Mouse (Mus musculus) liver, adult 2 months (tissue): Measurements from ENCODE around the gene Tmie.

Experiments
- CTCF ChIP-seq: fragments of 200-500 bp; IDR thresholded peaks from 2 replicates; pipeline ENCODE4 v1.5.1; 2011; ENCODE audit warnings: low read depth, low read length, control low read depth
- POLR2A ChIP-seq: fragments of 200-500 bp; IDR thresholded peaks from 2 replicates; pipeline ENCODE4 v1.6.1; 2011; ENCODE audit warnings: low read length, control low read depth; ENCODE audit not compliant: insufficient read depth; ENCODE audit errors: extremely low read depth

- TF ChIP-seq CTCF = no peak
- TF ChIP-seq POLR2A = 0 out of 2 replicates have a peak, but pooled peaks have one; percentile 17
These were observed 4.6 kb downstream of the Tmie start for GRCm38 (mm10) chr9:110875288-110875695.
